Mouse (Mus musculus) CD8-positive naive resting alpha-beta T cell, adult 2 months (primary cell): ENCODE measurements around the gene Heatr9.

Source experiments
- DNase-seq, 2 experiments: peaks; one replicate each; pipeline ENCODE4 v3.0.0; 2022; ENCODE audit warnings: low read depth in 2 of 2, low spot score in 2 of 2

The Heatr9 gene

GRCm38 (mm10) chr11:83534143-83534542 is 12.2 kb upstream of the Heatr9 start:
- no peak for DNase-seq

GRCm38 (mm10) chr11:83533192-83533591 is 11.2 kb upstream of the Heatr9 start:
- no peak for DNase-seq

DNA sequence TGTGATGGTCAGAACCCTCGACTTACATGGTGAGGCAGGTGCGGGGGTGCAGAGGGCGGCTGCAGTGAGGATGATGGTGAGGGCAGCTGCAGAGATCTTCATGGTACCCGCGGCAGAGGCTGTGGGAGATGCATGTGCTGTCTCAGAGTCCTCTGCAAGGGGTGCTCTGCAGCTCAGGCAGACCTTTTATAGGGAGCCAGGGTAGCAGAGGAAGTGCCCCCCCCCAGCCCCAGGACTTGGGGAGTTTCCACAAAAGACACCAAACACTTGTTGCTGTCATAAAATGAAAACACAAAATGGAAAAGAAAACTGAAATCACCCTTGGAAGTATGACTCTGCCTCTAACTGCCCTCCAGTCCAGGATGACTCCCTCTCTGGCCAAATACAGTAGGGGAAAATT is 8.4 kb upstream of the Heatr9 start, which contains the start of gene Ccl5:
TSS of gene Ccl5 (minus strand) at position 159 of the 400 bp plus-strand sequence.
- DNase-seq = no peak

DNA sequence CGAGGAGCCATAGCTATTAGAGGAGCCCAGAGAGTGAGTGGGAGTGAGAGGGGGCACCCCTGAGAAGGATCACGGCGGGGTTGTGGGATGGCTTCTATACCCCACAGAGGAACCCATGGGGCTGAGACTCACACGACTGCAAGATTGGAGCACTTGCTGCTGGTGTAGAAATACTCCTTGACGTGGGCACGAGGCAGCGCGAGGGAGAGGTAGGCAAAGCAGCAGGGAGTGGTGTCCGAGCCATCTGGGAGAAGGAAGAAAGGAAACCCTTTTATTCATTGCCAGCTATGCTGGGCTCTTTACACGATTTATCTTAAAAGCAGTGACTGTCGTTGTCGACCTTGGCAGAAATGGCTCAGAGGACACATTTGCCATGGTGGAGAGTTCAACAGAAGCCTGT is 7.0 kb upstream of the Heatr9 start:
- no peak for DNase-seq

- DNase-seq = no peak
Observed at GRCm38 (mm10) chr11:83518371-83518770, 3.6 kb downstream of the Heatr9 start.

- no peak for DNase-seq
Observed at GRCm38 (mm10) chr11:83517153-83517552, 4.8 kb downstream of the Heatr9 start.

- no peak for DNase-seq
Observed at GRCm38 (mm10) chr11:83509521-83509920, 12.5 kb downstream of the Heatr9 start.

- DNase-seq = no peak
Observed at GRCm38 (mm10) chr11:83504308-83504707, 17.7 kb downstream of the Heatr9 start.

DNA sequence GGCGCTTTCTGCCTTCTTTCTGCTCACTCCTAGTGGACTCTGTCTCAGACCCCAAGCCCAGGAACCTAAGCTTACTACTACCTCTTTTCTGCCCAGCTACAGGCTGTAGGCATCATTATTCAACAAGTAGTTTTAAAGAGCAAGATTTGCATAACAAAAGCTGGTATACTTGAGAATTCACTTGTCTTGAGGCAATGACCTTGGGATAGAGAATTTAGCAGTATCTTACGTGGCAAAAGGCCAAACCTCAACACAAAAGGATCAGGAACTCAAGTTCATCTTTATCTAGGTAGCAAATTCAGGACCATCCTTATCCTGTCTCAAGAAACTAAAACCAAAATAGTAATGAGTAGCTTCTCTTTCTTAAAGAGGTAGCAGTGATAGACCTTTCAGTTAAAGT is 26.4 kb downstream of the Heatr9 start:
- no peak for DNase-seq

DNA sequence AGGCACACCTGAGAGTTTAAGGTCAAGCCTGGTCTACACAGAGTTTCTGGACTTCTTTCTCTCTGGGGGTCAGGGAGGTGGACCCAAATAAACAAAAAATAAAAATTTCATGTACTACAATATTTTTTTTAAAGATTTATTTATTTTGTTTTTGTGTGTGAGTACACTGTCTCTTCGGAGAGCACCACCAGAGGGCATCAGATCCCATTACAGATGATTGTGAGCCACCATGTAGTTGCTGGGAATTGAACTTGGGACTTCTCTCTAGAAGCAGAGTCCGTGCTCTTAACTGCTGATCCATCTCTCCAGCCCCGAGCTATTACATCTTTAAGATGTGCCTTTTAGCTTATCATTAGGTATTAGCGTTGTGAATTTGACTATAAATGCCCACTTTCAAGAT is 30.5 kb downstream of the Heatr9 start:
- DNase-seq = no peak

- DNase-seq = peak in 1 of 2 experiments; percentile 12
Observed at GRCm38 (mm10) chr11:83473235-83474016, 48.5 kb downstream of the Heatr9 start.

DNA sequence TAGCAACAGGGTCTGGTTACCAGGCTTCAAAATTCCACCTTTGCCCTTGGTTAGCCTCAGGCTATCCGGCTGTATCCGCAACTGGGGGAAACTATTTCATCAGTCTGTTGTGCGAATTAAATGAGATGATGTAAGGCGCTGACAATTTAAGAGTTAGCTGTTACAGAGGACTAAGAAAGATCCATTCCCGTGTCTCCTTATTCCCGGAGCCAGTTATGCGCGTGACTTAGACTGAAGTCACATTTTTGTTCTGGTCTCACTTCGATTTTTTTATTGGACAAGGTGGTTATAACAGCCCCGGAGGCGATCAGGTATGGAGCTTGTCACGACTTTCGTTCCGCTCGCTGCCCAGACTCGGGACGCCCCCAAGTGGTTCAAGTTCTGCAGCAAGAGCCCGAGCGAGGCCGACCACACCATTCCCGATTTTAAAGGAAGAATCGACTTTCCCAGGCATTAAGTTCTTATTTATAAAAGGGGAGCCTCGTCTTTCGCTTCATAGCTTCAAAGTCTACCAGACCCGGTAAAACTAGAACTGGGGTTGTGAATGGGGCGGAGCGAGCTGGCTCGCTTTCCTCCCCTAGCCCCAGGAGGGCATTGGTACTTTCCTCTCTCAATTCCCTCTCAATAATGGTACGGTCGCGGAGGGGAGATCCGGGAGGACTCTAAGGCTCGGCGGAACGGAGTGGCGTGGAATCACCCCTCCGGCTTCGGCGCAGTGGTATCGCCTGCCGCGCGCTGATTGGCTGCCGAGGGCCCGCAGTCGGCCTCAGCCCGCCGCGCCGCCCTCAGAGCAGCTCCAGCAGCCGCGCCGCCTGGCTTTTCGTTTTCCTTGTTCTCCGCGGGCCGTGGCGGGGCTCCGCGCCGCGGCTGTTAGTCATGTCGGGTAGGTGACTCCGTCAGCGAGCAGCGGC is 49.4 kb downstream of the Heatr9 start, which contains the start of gene Taf15:
TSS of gene Taf15 (plus strand) at position 763 of the 911 bp plus-strand sequence.
- DNase-seq = peak; percentile 97 to 98

DNA sequence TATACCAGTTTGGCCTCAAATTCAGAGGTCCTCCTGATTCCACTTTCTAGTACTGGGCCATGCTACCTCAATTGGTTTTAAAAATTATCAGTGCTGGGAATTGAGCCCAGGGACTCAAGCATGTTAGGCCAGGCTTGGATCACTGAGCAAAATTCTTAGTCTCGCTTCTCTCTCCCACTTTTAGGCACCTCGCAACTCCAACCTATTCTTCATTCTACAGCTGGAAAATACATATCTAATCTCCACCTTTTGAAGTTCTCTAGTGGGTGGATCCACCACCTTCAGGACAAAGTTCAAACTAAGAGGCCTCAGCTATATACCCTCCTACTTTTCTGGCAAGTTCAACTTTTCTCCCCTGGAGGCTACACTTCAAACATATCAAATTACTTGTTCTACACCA is 50.2 kb downstream of the Heatr9 start:
- DNase-seq = no peak

- DNase-seq = no peak
Observed at GRCm38 (mm10) chr11:83468765-83469164, 53.2 kb downstream of the Heatr9 start.

- DNase-seq = no peak
Observed at GRCm38 (mm10) chr11:83467120-83467652, 54.8 kb downstream of the Heatr9 start.

DNA sequence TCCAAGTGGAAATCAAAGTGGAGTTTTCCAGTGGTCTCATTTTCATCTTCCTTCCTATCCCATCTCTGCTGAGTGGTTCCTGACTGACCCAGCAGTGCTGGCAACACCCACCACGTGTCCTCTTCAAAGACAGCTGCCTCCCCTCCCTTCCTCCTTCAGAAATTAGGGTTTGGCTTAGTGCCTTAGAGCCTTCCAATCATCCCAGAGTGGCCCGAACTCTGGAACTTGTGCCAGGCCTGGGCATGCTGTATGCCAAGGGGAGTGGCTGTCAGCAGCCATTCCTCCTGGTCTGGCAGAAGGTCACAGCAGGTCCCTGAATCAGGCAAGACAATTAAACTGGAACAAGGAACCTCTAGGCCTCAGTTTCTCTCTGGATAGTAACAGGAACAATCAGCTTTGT is 56.0 kb downstream of the Heatr9 start:
- no peak for DNase-seq

GRCm38 (mm10) chr11:83462711-83463244 is 59.2 kb downstream of the Heatr9 start, which contains the start of gene Mmp28:
Mmp28 (minus strand) TSS chr11:83463071.
- DNase-seq = no peak
